Mouse (Mus musculus): Measurements from ENCODE around the gene Nrxn1. TPM values are rescaled to one million over a fixed set of nuclear protein-coding genes. Genes with fewer than 3 reads are reported as not detected.

The Nrxn1 gene
- total and polyA plus RNA-seq, 3 experiments = not detected

GRCm38 (mm10) chr17:90812485-90812884 lies 280.4 kb downstream of the Nrxn1 start:
- Histone ChIP-seq H3K27me3 (replicated peaks) (no peaks in the 10 kb centered on the region), H3K9ac (ENCODE audit: insufficient read depth, low read depth) (no peak overlapping the region), H3K27ac (ENCODE audit: insufficient read depth, low read depth) (no peak overlapping the region), H3K9me3 (replicated peaks; ENCODE audit: low read length) (peaks cover 30% of the 10 kb centered on the region), H3K4me1 (ENCODE audit: control insufficient read depth in 1 of 2, insufficient read depth in 2 of 2) (no peaks in the 10 kb centered on the region), H3K79me2 (replicated peaks; ENCODE audit: control insufficient read depth, extremely low read depth, insufficient read depth, poor library complexity, severe bottlenecking) (no peaks in the 10 kb centered on the region), H3K36me3 (replicated peaks in 1 of 2; ENCODE audit: control insufficient read depth in 1 of 2, insufficient read depth in 1 of 2, low read length in 1 of 2) (no peaks in the 10 kb centered on the region), H3K4me3 (replicated peaks in 1 of 3; ENCODE audit: low read depth in 2 of 3, low read length in 2 of 3, poor library complexity in 1 of 3) (no peak overlapping the region), H3K4me2 (ENCODE audit: insufficient read depth, low read depth, poor library complexity, severe bottlenecking) (no peak overlapping the region)
- TF ChIP-seq POLR2A (IDR thresholded peaks at IDR 0.05; ENCODE audit: low read depth, low read length) = no peak
- TF ChIP-seq ZNF384 (IDR thresholded peaks at IDR 0.05; ENCODE audit: low read depth, low read length) = no peak
- no peak for TF ChIP-seq SIN3A (IDR thresholded peaks at IDR 0.05; ENCODE audit: low read length)
- no peak for TF ChIP-seq JUN (IDR thresholded peaks at IDR 0.05; ENCODE audit: insufficient read depth, low read depth, low read length)
- TF ChIP-seq ETS1 (conservative IDR thresholded peaks at IDR 0.05; ENCODE audit: low read depth, low read length) = no peak
- TF ChIP-seq MEF2A (IDR thresholded peaks at IDR 0.05; ENCODE audit: borderline replicate concordance, low read depth, low read length) = no peak
- no peak for TF ChIP-seq CTCF (conservative IDR thresholded peaks at IDR 0.05 in 1 of 2, IDR thresholded peaks at IDR 0.05 in 1 of 2; ENCODE audit: low read depth in 2 of 2, low read length in 2 of 2)
- in situ Hi-C loops (cut with MboI; ENCODE audit: low pct_ligation_motif_present, low pct_unique_long_range_greater_than_20kb, low sequenced_read_pairs) (no loop called here), dilution Hi-C loops (cut with MboI; ENCODE audit: extremely low pct_ligation_motif_present, extremely low pct_unique_long_range_greater_than_20kb, low sequenced_read_pairs) (no loop called here)
- DNase-seq (ENCODE audit: extremely low read depth) = no peak

- no peak overlapping the region for H3K9ac ChIP-seq (ENCODE audit: insufficient read depth, low read depth)
- DNase-seq (ENCODE audit: extremely low read depth) = peak; percentile 4
- H3K9me3 ChIP-seq (replicated peaks; ENCODE audit: low read length) = peaks cover 22% of the 10 kb centered on the region
- in situ Hi-C loops (cut with MboI; ENCODE audit: low pct_ligation_motif_present, low pct_unique_long_range_greater_than_20kb, low sequenced_read_pairs) = no loop called here
- TF ChIP-seq CTCF (conservative IDR thresholded peaks at IDR 0.05 in 1 of 2, IDR thresholded peaks at IDR 0.05 in 1 of 2; ENCODE audit: low read depth in 2 of 2, low read length in 2 of 2) (peak in 1 of 2 experiments; percentile 59; a peak in 2 of 4 replicates), POLR2AphosphoS2 (IDR thresholded peaks at IDR 0.05; ENCODE audit: low read depth, low read length) (no peak), MAX (IDR thresholded peaks at IDR 0.05; ENCODE audit: low read length) (no peak), KAT2A (IDR thresholded peaks at IDR 0.05; ENCODE audit: insufficient replicate concordance, low read length) (no peak), USF2 (conservative IDR thresholded peaks at IDR 0.05; ENCODE audit: low read depth, low read length) (no peak), RAD21 (IDR thresholded peaks at IDR 0.05; ENCODE audit: low read depth, low read length) (peak; percentile 55), ELF1 (IDR thresholded peaks at IDR 0.05; ENCODE audit: low read depth, low read length) (no peak), UBTF (IDR thresholded peaks at IDR 0.05; ENCODE audit: low read depth, low read length) (no peak), SMC3 (IDR thresholded peaks at IDR 0.05; ENCODE audit: low read depth, low read length) (peak; percentile 52)
- H3K4me1 ChIP-seq (ENCODE audit: control insufficient read depth in 1 of 2, insufficient read depth in 2 of 2) = no peaks in the 10 kb centered on the region
- no peak overlapping the region for H3K27ac ChIP-seq (ENCODE audit: insufficient read depth, low read depth)
- dilution Hi-C loops (cut with MboI; ENCODE audit: extremely low pct_ligation_motif_present, extremely low pct_unique_long_range_greater_than_20kb, low sequenced_read_pairs) = no loop called here
- H3K36me3 ChIP-seq (replicated peaks in 1 of 2; ENCODE audit: control insufficient read depth in 1 of 2, insufficient read depth in 1 of 2, low read length in 1 of 2) = no peaks in the 10 kb centered on the region
- no peaks in the 10 kb centered on the region for H3K27me3 ChIP-seq (replicated peaks)
- H3K79me2 ChIP-seq (replicated peaks; ENCODE audit: control insufficient read depth, extremely low read depth, insufficient read depth, poor library complexity, severe bottlenecking) = no peaks in the 10 kb centered on the region
- H3K4me2 ChIP-seq (ENCODE audit: insufficient read depth, low read depth, poor library complexity, severe bottlenecking) = no peak overlapping the region
- H3K4me3 ChIP-seq (replicated peaks in 1 of 3; ENCODE audit: low read depth in 2 of 3, low read length in 2 of 3, poor library complexity in 1 of 3) = no peak overlapping the region
These were observed 283.4 kb downstream of the Nrxn1 start for GRCm38 (mm10) chr17:90809197-90810163.
